Mouse (Mus musculus) adrenal gland, postnatal 10 days (tissue): Measurements from ENCODE around the gene Hmx1. TPM values are rescaled to one million over a fixed set of nuclear protein-coding genes. Genes with fewer than 3 reads are reported as not detected.

ENCODE experiments used
- total RNA-seq, 2 experiments: library from RNA; stranded (reverse); gene quantifications; 2 replicates each; pipeline ENCODE4 v1.2.3; 2021

The Hmx1 gene
- total RNA-seq, 2 experiments from 2014 or later: 1.0 to 4.0 TPM

Other genes with a start within 250 kb of the Hmx1 start
- gene Adra2c, start 110.8 kb upstream of the Hmx1 start, total RNA-seq: 1 to 10 TPM in 1 of 2 experiments, under 1 TPM in 1; 0.69 to 1.2 TPM
- 1 to 10 TPM; 7.8 to 8.3 TPM for gene Cpz, start 136.6 kb downstream of the Hmx1 start, total RNA-seq
- 1 to 10 TPM; 5.6 to 7.9 TPM for gene Trmt44, start 186.0 kb downstream of the Hmx1 start, total RNA-seq
- gene Acox3, start 193.9 kb downstream of the Hmx1 start, total RNA-seq: 10 to 100 TPM; 30.5 to 41.1 TPM